Mouse (Mus musculus) lung, embryonic 14.5 days (tissue): ENCODE results near the gene Epo. TPM values are rescaled to one million over a fixed set of nuclear protein-coding genes. Genes with fewer than 3 reads are reported as not detected.

Source experiments
- ATAC-seq: fragments of 200-750 bp; cut with Nextera tagmentation; 2 replicates; pipeline ENCODE4 v1.8.0; 2017; ENCODE audit warnings: mild to moderate bottlenecking, moderate TSS enrichment, moderate library complexity; ENCODE audit not compliant: insufficient read depth
- DNase-seq: peaks from one replicate; pipeline ENCODE4 v3.0.0-alpha.2; 2015
- H3K27ac ChIP-seq: fragments of 300-500 bp; sonication (generic); 2 replicates; pipeline ENCODE4 v1.5.1; 2014; ENCODE audit warnings: low read depth, mild to moderate bottlenecking, moderate library complexity
- H3K27me3 ChIP-seq: fragments of 300-500 bp; sonication (generic); 2 replicates; pipeline ENCODE4 v1.6.1; 2014; ENCODE audit warnings: low read length, control low read depth; ENCODE audit not compliant: insufficient read depth
- H3K36me3 ChIP-seq: fragments of 300-500 bp; sonication (generic); 2 replicates; pipeline ENCODE4 v1.6.1; 2014; ENCODE audit warnings: control low read depth; ENCODE audit not compliant: insufficient read depth
- H3K4me1 ChIP-seq: fragments of 300-500 bp; sonication (generic); 2 replicates; pipeline ENCODE4 v1.6.1; 2014; ENCODE audit warnings: antibody characterized with exemption, control low read depth; ENCODE audit not compliant: insufficient read depth
- H3K4me2 ChIP-seq: fragments of 300-500 bp; sonication (generic); 2 replicates; pipeline ENCODE4 v1.6.1; 2014; ENCODE audit warnings: mild to moderate bottlenecking
- H3K4me3 ChIP-seq: fragments of 300-500 bp; sonication (generic); 2 replicates; pipeline ENCODE4 v1.5.1; 2014; ENCODE audit warnings: low read depth, low read length
- H3K9ac ChIP-seq: fragments of 300-500 bp; sonication (generic); 2 replicates; pipeline ENCODE4 v1.6.1; 2014
- H3K9me3 ChIP-seq: fragments of 300-500 bp; sonication (generic); 2 replicates; pipeline ENCODE4 v1.6.1; 2016; ENCODE audit warnings: low read depth, low read length, control low read depth
- CTCF ChIP-seq: IDR thresholded peaks from 2 replicates; pipeline ENCODE4 v1.5.1; 2016; ENCODE audit warnings: antibody characterized with exemption, low read depth
- WGBS: fragments of 180-500 bp; shearing (Covaris S2); extraction: QIAGEN DNeasy Blood & Tissue Kit; methylation state at CpG from one replicate; pipeline ENCODE4 v1.1.7; 2014; 5-methylcytosine and 5-hydroxymethylcytosine counted together
- polyA plus RNA-seq: library from polyadenylated mRNA; unstranded; fragments of >200 nt; fragmentation: Nextera tagmentation; extraction: Ambion mirVana; gene quantifications from 2 replicates; pipeline ENCODE4 v1.2.1, GENCODE M21; 2014

Epo gene
- polyA plus RNA-seq, 1 experiment from 2014 or later, result 0.37 TPM

DNA sequence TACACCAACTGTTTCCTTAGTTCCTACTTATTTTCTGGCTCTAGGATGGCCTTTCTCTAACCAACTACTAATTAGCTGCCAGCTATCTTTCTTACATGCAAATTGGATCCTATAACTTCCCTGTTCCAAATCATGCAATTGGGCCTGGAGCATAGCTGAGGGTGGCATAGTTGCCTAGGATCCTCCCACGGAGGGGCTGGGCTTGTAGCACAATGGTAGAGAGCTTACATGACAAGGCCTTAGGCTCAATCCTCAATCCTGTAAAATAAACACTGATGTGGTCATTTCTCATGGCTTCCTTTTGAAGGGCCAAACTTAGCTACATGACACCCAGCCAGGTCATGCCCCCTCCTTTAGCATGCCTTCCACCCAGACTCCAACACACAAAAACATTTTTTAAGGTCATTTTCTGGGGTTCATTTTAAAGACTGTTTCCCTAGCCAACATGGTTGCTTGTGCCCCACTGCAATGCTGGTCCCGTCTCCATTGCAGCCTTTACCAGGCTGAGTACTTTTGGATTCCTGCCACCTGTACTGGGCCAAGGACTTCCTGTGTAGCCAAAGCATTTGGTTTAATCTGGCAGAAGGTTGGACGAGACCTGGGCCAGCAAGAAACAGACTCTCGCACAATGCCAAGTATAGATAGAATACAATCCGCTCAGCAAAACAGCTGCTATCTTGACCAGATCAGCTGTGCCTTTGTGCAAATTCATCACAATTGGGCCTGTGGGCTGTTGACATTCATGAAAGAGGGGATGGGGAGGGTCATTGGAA lies 8.9 kb upstream of the Epo start:
- H3K9ac ChIP-seq, result no peak overlapping the region
- H3K27me3 ChIP-seq, result no peaks in the 10 kb centered on the region
- DNase-seq (no peak), ATAC-seq (no peak)
- H3K4me2 ChIP-seq, result no peak overlapping the region
- H3K4me3 ChIP-seq, result no peak overlapping the region
- WGBS, result 63% methylated on average over 5 of the region's 5 CpGs
- no peak overlapping the region for H3K27ac ChIP-seq
- H3K4me1 ChIP-seq, result no peaks in the 10 kb centered on the region
- no peaks in the 10 kb centered on the region for H3K9me3 ChIP-seq
- no peaks in the 10 kb centered on the region for H3K36me3 ChIP-seq
- no peak for TF ChIP-seq CTCF

DNA sequence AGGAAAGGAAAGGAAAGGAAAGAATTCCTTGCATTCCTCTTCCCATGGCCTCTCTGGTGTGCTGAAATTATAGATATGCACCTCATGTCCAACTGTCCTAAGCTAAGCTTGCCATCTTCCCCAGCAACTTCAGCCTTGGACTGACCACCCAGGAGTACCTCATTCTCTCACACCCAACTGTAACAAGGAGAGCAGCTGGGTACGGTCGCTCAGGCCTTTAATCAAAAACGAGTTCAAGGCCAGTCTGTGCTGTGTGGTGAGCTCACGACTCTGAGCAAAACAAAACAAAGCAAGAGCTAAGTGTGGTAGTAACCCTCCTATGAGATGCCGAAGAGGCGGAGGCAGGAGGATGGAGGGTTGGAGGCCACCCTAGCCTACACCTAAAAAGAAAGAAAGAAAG lies 7.9 kb upstream of the Epo start:
- no peak overlapping the region for H3K27ac ChIP-seq
- H3K4me2 ChIP-seq, result no peak overlapping the region
- DNase-seq, result no peak
- no peaks in the 10 kb centered on the region for H3K36me3 ChIP-seq
- H3K27me3 ChIP-seq, result no peaks in the 10 kb centered on the region
- H3K9ac ChIP-seq, result no peak overlapping the region
- no peak for ATAC-seq
- 67% methylated on average over 6 of the region's 6 CpGs for WGBS
- no peak overlapping the region for H3K4me3 ChIP-seq
- no peaks in the 10 kb centered on the region for H3K9me3 ChIP-seq
- TF ChIP-seq CTCF, result no peak
- H3K4me1 ChIP-seq, result no peaks in the 10 kb centered on the region

DNA sequence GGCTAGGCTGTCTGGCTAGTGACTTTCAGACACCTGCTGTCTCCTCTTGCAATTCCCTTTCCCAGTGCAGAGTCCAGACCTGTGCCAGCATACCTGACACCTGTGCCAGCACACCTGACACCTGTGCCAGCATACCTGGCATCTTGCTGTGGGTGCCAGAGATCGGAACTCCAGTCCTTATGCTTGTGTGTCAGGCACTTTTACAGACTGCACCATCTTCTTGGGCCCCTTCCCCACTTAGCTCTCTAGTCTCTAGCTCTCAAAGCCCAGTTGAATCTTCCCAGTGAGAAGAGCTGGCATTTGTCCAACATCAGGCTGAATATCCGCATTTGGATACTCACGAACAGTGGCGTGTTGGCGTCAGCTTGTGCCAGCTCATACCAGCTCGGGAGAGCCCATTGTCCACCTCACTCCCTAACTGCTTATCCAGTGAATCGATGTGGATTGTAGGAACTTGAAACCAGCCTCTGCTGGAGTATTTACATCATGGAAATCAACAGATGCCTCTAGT lies 6.3 kb upstream of the Epo start:
- Histone ChIP-seq H3K27me3 (no peaks in the 10 kb centered on the region), H3K4me2 (no peak overlapping the region), H3K4me1 (no peaks in the 10 kb centered on the region), H3K9ac (no peak overlapping the region), H3K36me3 (no peaks in the 10 kb centered on the region), H3K4me3 (no peak overlapping the region), H3K27ac (no peak overlapping the region), H3K9me3 (no peaks in the 10 kb centered on the region)
- DNase-seq (peak; percentile 74), ATAC-seq (no peak)
- no peak for TF ChIP-seq CTCF
- 43% methylated on average over 7 of the region's 7 CpGs for WGBS

DNA sequence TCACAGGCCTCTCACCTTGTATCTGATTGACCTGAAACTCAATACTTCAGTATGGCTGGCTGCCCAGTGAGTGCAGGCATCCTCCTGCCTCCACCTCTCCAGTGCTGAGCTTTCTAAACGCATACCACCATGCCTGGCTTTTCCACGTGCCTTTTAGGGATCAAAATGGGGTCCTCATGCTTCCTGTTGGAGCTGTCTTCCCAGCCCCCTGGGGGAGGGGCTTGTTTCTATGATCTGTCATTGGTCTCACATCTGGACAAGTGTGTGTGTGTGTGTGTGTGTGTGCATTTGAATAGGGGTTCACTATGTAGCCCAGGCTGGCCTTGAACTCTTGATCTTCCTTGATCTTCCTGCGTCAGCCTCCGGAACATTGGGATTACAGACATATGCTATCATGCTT lies 4.4 kb upstream of the Epo start:
- no peak for TF ChIP-seq CTCF
- 44% methylated on average over 4 of the region's 4 CpGs for WGBS
- no peak for DNase-seq

DNA sequence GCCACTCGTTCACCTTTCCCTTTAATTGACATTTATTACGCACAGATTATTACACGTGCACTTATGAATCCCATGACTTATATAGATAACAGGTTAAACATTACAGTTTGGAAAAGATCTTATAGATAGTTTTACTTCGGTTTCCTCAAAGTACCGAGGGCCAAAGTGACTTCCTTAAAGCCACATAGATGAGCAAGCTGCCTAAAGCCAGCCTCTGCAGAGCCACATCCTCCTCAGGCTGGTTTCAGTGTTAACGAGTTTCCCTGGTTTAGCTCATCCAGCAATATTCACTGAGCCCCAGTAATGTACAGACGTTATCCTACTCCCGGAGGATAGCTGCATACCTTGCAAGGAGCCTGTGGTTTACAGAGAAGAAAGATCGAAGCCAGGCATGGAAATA lies 2.3 kb upstream of the Epo start:
- H3K4me1 ChIP-seq, result peaks cover 5% of the 10 kb centered on the region; the same call in 1 of the 2 replicates
- H3K27me3 ChIP-seq, result no peaks in the 10 kb centered on the region
- no peak overlapping the region for H3K4me3 ChIP-seq
- H3K9ac ChIP-seq, result no peak overlapping the region
- DNase-seq, result no peak
- H3K36me3 ChIP-seq, result peaks cover 2% of the 10 kb centered on the region
- no peak for TF ChIP-seq CTCF
- H3K27ac ChIP-seq, result no peak overlapping the region
- no peak for ATAC-seq
- H3K4me2 ChIP-seq, result no peak overlapping the region
- WGBS, result 71% methylated on average over 9 of the region's 9 CpGs
- H3K9me3 ChIP-seq, result no peaks in the 10 kb centered on the region

More for the DNA sequence above, 4.4 kb upstream of the Epo start:
- Histone ChIP-seq H3K9me3 (no peaks in the 10 kb centered on the region), H3K27me3 (no peaks in the 10 kb centered on the region), H3K4me1 (0 out of 2 replicates have a peak, but pooled peaks cover 2% of the 10 kb centered on the region), H3K36me3 (no peaks in the 10 kb centered on the region), H3K27ac (no peak overlapping the region), H3K4me3 (no peak overlapping the region), H3K9ac (no peak overlapping the region), H3K4me2 (no peak overlapping the region)
- no peak for ATAC-seq

- Histone ChIP-seq H3K9ac (no peak overlapping the region), H3K9me3 (no peaks in the 10 kb centered on the region), H3K4me3 (no peak overlapping the region), H3K27ac (no peak overlapping the region), H3K4me1 (peaks cover 5% of the 10 kb centered on the region; the same call in 1 of the 2 replicates), H3K4me2 (no peak overlapping the region), H3K27me3 (no peaks in the 10 kb centered on the region), H3K36me3 (peaks cover 8% of the 10 kb centered on the region)
- ATAC-seq, result no peak
- no peak for TF ChIP-seq CTCF
- WGBS, result 77% methylated on average over 3 of the region's 3 CpGs
- no peak for DNase-seq
Measured at GRCm38 (mm10) chr5:137534762-137535161, 1.7 kb upstream of the Epo start.

GRCm38 (mm10) chr5:137532808-137533116 lies 280 bp downstream of the Epo start:
- no peak for TF ChIP-seq CTCF
- Histone ChIP-seq H3K27me3 (no peaks in the 10 kb centered on the region), H3K9me3 (no peaks in the 10 kb centered on the region), H3K27ac (peak overlapping the region; percentile 92), H3K36me3 (peaks cover 28% of the 10 kb centered on the region), H3K4me3 (peak overlapping the region; percentile 83), H3K4me1 (peaks cover 5% of the 10 kb centered on the region; the same call in 1 of the 2 replicates), H3K9ac (peak overlapping the region; percentile 82), H3K4me2 (peak overlapping the region; percentile 96)
- under 1% methylated on average over 9 of the region's 12 CpGs for WGBS
- DNase-seq (no peak), ATAC-seq (peak; percentile 10)
